Mouse (Mus musculus) neutrophil, adult 65 days (primary cell): Measurements from ENCODE around the gene Olfr736. TPM values are rescaled to one million over a fixed set of nuclear protein-coding genes. Genes with fewer than 3 reads are reported as not detected.

ENCODE experiments used
- total RNA-seq: library from RNA; stranded (reverse); gene quantifications from 2 replicates; pipeline ENCODE4 v1.2.4, GENCODE M21; 2023

Gene Olfr736
- total RNA-seq, result not detected in 2 replicates

DNA sequence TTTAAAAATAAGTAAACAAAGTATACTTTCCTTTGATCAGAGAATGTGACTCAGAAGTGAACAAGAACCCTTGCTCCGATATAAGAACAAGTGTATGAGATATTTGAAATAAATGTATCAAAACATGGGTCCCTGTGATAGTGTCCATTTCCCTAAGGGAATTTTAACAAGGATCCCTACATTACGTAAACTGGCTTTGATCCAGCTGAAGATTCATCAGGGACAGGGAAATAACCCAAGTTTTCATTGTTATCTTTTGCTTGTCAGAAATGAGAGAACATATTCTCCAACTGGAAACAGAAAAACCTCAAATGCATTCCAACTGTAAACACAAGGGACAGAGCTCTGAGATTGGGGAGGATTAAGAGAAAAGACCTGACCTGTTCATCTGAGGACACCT, at the start of gene Olfr736:
Olfr736 (plus strand) TSS at position 301 of the 400 bp plus-strand sequence.

DNA sequence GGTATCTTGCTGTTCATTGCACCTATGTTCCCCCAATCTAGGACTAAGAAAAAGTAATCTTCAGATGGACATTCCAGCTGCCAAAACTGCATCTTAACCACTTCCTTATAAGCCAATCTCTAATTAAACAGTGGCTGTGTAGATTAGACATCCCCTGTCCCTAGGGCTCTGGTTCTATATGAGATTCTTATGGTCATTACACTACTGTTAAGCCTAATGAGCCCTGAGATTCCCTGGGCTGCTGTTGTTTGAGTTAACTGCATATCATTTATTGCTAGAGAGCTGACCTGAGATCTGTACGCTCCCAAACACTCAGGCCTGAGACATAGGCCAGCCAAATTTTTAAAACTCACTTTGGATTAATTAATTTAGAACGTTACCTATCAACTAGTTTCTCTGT, 32.2 kb upstream of the Olfr736 start, which contains the start of gene Olfr735:
Olfr735 (minus strand) TSS at position 77 of the 400 bp plus-strand sequence.

DNA sequence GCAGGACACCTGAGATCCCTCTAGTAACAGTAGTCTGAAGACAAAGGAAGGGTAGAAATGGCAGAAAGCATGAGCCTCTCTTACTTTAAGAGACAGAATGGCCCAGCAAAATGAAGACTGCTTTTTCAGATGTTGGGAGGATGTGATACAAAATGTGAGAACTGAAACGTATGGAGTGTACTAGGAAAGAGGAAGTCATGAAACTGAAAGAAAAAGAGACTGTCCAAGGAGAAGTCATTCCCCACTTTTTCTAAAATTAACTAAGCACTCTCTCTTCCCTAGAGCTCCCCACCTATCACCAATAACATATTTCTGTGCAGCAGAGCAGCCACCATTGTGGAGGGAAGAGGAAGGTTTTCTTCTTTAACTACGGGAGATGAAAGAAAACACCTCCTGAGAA, 23.4 kb upstream of the Olfr736 start, which contains the start of gene Tlr11:
Tlr11 (plus strand) TSS at position 322 of the 400 bp plus-strand sequence.

GRCm38 (mm10) chr14:50407268-50407667, 26.3 kb downstream of the Olfr736 start, which contains the start of gene Olfr738:
TSS of gene Olfr738 (plus strand) at chr14:50407568.

GRCm38 (mm10) chr14:50418326-50418725, 37.4 kb downstream of the Olfr736 start, which contains the start of gene Olfr739:
TSS of gene Olfr739 (plus strand) at chr14:50418626.

Other genes with a start within 250 kb of the Olfr736 start
- not detected in 2 replicates for gene Olfr728, start 238.5 kb upstream of the Olfr736 start, total RNA-seq
- not detected in 2 replicates for gene Olfr729, start 228.3 kb upstream of the Olfr736 start, total RNA-seq
- not detected in 2 replicates for gene Olfr730, start 193.0 kb upstream of the Olfr736 start, total RNA-seq
- not detected in 2 replicates for gene Olfr731, start 139.3 kb upstream of the Olfr736 start, total RNA-seq
- not detected in 2 replicates for gene Olfr732, start 97.0 kb upstream of the Olfr736 start, total RNA-seq
- not detected in 2 replicates for gene Olfr733, start 79.6 kb upstream of the Olfr736 start, total RNA-seq
- gene Olfr734, start 54.4 kb upstream of the Olfr736 start, total RNA-seq, result not detected in 2 replicates
- not detected in 2 replicates for gene Olfr735, start 32.3 kb upstream of the Olfr736 start, total RNA-seq
- not detected in 2 replicates for gene Tlr11, start 23.2 kb upstream of the Olfr736 start, total RNA-seq
- gene Olfr738, start 26.4 kb downstream of the Olfr736 start, total RNA-seq, result not detected in 2 replicates
- not detected in 2 replicates for gene Olfr739, start 37.5 kb downstream of the Olfr736 start, total RNA-seq
- not detected in 2 replicates for gene Olfr740, start 64.4 kb downstream of the Olfr736 start, total RNA-seq
- gene Olfr741, start 91.6 kb downstream of the Olfr736 start, total RNA-seq, result not detected in 2 replicates
- gene Olfr742, start 122.4 kb downstream of the Olfr736 start, total RNA-seq, result not detected in 2 replicates
- not detected in 2 replicates for gene Olfr743, start 140.7 kb downstream of the Olfr736 start, total RNA-seq
- gene Olfr744, start 233.7 kb downstream of the Olfr736 start, total RNA-seq, result not detected in 2 replicates